Mouse (Mus musculus): ENCODE data around the gene Serp2. TPM values are rescaled to one million over a fixed set of nuclear protein-coding genes. Genes with fewer than 3 reads are reported as not detected.

Gene Serp2
- polyA plus RNA-seq (2011; ENCODE audit: insufficient read depth, insufficient read length, low read depth, missing spikeins), result 6.1 and 6.4 TPM in 2 replicates

DNA sequence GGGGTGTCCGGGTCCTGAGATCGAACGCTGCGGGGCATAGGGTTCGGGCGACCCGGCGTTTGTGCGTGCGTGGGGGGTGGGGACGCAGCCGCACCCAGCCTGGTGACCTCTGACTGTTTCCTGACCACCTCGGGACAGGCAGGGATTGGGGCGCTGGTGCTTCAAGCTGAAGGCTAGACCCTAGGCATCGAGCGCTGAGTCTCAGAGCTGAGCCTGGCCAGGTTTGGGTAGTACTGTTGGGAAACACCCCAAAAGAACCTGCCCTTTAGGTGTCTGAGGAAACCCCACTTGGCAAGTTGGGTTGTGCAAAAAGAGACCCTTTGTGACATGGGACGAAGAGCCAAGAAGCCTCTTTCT lies at the start of gene Serp2:
Gene Serp2, minus strand, starts transcription at position 38 of the 357 bp plus-strand sequence.
- no peaks in the 10 kb centered on the region for H3K36me3 ChIP-seq (ENCODE audit: control insufficient read depth, insufficient read depth, low read length, poor library complexity, severe bottlenecking)
- peak within 1 kb of the TSS; percentile 88 for H3K9ac ChIP-seq (ENCODE audit: low read depth, poor library complexity, severe bottlenecking)
- peaks cover 3% of the 10 kb centered on the region for H3K4me1 ChIP-seq (ENCODE audit: control insufficient read depth, insufficient read depth, low read length)
- TF ChIP-seq CTCF (IDR thresholded peaks at IDR 0.05; ENCODE audit: low read depth, low read length) (no peak), EP300 (IDR thresholded peaks at IDR 0.05; ENCODE audit: insufficient read depth, low read depth, low read length) (no peak), POLR2A (IDR thresholded peaks at IDR 0.05; ENCODE audit: insufficient read depth, low read length) (no peak)
- no peak within 1 kb of the TSS for H3K27ac ChIP-seq (ENCODE audit: insufficient read depth, low read length)
- H3K9me3 ChIP-seq (replicated peaks; ENCODE audit: control insufficient read depth, insufficient read depth, low read length, poor library complexity, severe bottlenecking), result no peaks in the 10 kb centered on the region
- H3K27me3 ChIP-seq (ENCODE audit: control insufficient read depth, insufficient read depth, low read length, poor library complexity, severe bottlenecking), result no peaks in the 10 kb centered on the region
- H3K4me3 ChIP-seq (ENCODE audit: low read depth, low read length), result peak within 1 kb of the TSS; percentile 80

DNA sequence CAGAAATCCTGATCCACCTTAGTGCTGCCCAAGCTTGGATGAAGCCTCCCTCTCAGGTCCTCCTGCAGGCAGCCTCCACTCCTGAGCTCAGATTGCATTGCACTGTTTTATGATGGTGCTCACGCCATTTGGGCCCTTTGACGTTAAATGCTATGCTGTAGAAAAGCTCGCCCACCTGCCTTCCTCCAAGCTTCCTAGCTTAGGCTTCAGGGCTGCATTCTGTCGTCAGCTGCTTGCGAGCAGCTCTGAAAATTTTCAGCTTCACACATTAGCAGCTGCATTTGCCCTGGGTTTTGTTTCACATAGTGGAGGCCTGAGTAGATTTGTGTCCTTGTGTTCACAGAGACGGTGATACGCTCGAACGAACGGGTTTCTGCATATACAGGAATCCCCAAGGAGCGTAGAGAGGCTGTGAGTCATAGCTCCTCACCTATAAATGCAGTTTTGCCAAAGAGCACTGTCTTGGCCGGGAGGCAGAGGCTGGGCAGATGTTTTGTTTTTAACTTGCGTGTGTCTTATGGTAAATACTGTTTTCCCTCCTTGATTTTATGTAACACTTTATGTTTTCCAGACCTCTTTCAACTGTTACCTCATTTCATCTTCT lies 49.3 kb upstream of the Serp2 start:
- H3K9ac ChIP-seq (ENCODE audit: low read depth, poor library complexity, severe bottlenecking), result no peak overlapping the region
- no peak overlapping the region for H3K27ac ChIP-seq (ENCODE audit: insufficient read depth, low read length)

GRCm38 (mm10) chr14:76604012-76604411 lies 47.3 kb upstream of the Serp2 start:
- no peaks in the 10 kb centered on the region for H3K4me1 ChIP-seq (ENCODE audit: control insufficient read depth, insufficient read depth, low read length)
- no peaks in the 10 kb centered on the region for H3K9me3 ChIP-seq (replicated peaks; ENCODE audit: control insufficient read depth, insufficient read depth, low read length, poor library complexity, severe bottlenecking)
- no peaks in the 10 kb centered on the region for H3K36me3 ChIP-seq (ENCODE audit: control insufficient read depth, insufficient read depth, low read length, poor library complexity, severe bottlenecking)
- no peak overlapping the region for H3K27ac ChIP-seq (ENCODE audit: insufficient read depth, low read length)
- H3K27me3 ChIP-seq (ENCODE audit: control insufficient read depth, insufficient read depth, low read length, poor library complexity, severe bottlenecking), result no peaks in the 10 kb centered on the region
- no peak overlapping the region for H3K4me3 ChIP-seq (ENCODE audit: low read depth, low read length)
- H3K9ac ChIP-seq (ENCODE audit: low read depth, poor library complexity, severe bottlenecking), result no peak overlapping the region
- TF ChIP-seq CTCF (IDR thresholded peaks at IDR 0.05; ENCODE audit: low read depth, low read length), result no peak
- no peak for TF ChIP-seq EP300 (IDR thresholded peaks at IDR 0.05; ENCODE audit: insufficient read depth, low read depth, low read length)
- no peak for TF ChIP-seq POLR2A (IDR thresholded peaks at IDR 0.05; ENCODE audit: insufficient read depth, low read length)

More for the DNA sequence above, 49.3 kb upstream of the Serp2 start:
- Histone ChIP-seq H3K27me3 (ENCODE audit: control insufficient read depth, insufficient read depth, low read length, poor library complexity, severe bottlenecking) (no peaks in the 10 kb centered on the region), H3K36me3 (ENCODE audit: control insufficient read depth, insufficient read depth, low read length, poor library complexity, severe bottlenecking) (no peaks in the 10 kb centered on the region), H3K4me3 (ENCODE audit: low read depth, low read length) (no peak overlapping the region), H3K4me1 (ENCODE audit: control insufficient read depth, insufficient read depth, low read length) (peaks cover 3% of the 10 kb centered on the region), H3K9me3 (replicated peaks; ENCODE audit: control insufficient read depth, insufficient read depth, low read length, poor library complexity, severe bottlenecking) (no peaks in the 10 kb centered on the region)
- no peak for TF ChIP-seq CTCF (IDR thresholded peaks at IDR 0.05; ENCODE audit: low read depth, low read length)
- TF ChIP-seq EP300 (IDR thresholded peaks at IDR 0.05; ENCODE audit: insufficient read depth, low read depth, low read length), result no peak
- no peak for TF ChIP-seq POLR2A (IDR thresholded peaks at IDR 0.05; ENCODE audit: insufficient read depth, low read length)

- Histone ChIP-seq H3K4me3 (ENCODE audit: low read depth, low read length) (no peak overlapping the region), H3K27ac (ENCODE audit: insufficient read depth, low read length) (no peak overlapping the region), H3K9me3 (replicated peaks; ENCODE audit: control insufficient read depth, insufficient read depth, low read length, poor library complexity, severe bottlenecking) (no peaks in the 10 kb centered on the region), H3K9ac (ENCODE audit: low read depth, poor library complexity, severe bottlenecking) (no peak overlapping the region), H3K36me3 (ENCODE audit: control insufficient read depth, insufficient read depth, low read length, poor library complexity, severe bottlenecking) (no peaks in the 10 kb centered on the region), H3K27me3 (ENCODE audit: control insufficient read depth, insufficient read depth, low read length, poor library complexity, severe bottlenecking) (no peaks in the 10 kb centered on the region), H3K4me1 (ENCODE audit: control insufficient read depth, insufficient read depth, low read length) (no peaks in the 10 kb centered on the region)
- TF ChIP-seq EP300 (IDR thresholded peaks at IDR 0.05; ENCODE audit: insufficient read depth, low read depth, low read length) (no peak), CTCF (IDR thresholded peaks at IDR 0.05; ENCODE audit: low read depth, low read length) (no peak), POLR2A (IDR thresholded peaks at IDR 0.05; ENCODE audit: insufficient read depth, low read length) (no peak)
Observed at GRCm38 (mm10) chr14:76601654-76602053, 45.0 kb upstream of the Serp2 start.

DNA sequence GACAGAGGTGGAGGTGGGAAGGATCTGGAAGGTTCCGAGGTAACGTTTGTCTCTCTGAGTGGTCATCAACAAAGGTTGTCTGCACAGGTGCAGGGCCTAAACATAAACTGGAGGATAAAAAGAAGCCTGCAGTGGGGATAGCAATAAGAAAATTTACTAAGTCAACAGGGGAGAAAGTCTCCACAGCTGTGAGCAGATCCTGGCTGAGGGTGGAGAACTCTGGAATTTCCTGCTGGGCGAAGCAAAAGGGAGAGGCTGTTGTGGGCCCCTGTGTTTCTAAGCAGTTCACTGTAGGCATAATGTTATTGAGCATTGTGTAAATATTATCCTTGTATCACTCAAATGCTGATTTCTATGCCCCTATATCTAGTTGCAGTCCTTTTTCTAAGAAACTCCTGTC lies 43.7 kb upstream of the Serp2 start:
- no peak for TF ChIP-seq EP300 (IDR thresholded peaks at IDR 0.05; ENCODE audit: insufficient read depth, low read depth, low read length)
- TF ChIP-seq POLR2A (IDR thresholded peaks at IDR 0.05; ENCODE audit: insufficient read depth, low read length), result no peak
- no peak for TF ChIP-seq CTCF (IDR thresholded peaks at IDR 0.05; ENCODE audit: low read depth, low read length)
- H3K27ac ChIP-seq (ENCODE audit: insufficient read depth, low read length), result no peak overlapping the region

GRCm38 (mm10) chr14:76599706-76600105 lies 43.0 kb upstream of the Serp2 start:
- Histone ChIP-seq H3K9me3 (replicated peaks; ENCODE audit: control insufficient read depth, insufficient read depth, low read length, poor library complexity, severe bottlenecking) (no peaks in the 10 kb centered on the region), H3K27ac (ENCODE audit: insufficient read depth, low read length) (no peak overlapping the region)

More for the DNA sequence above, 43.7 kb upstream of the Serp2 start:
- Histone ChIP-seq H3K9me3 (replicated peaks; ENCODE audit: control insufficient read depth, insufficient read depth, low read length, poor library complexity, severe bottlenecking) (no peaks in the 10 kb centered on the region), H3K36me3 (ENCODE audit: control insufficient read depth, insufficient read depth, low read length, poor library complexity, severe bottlenecking) (no peaks in the 10 kb centered on the region), H3K4me3 (ENCODE audit: low read depth, low read length) (no peak overlapping the region), H3K27me3 (ENCODE audit: control insufficient read depth, insufficient read depth, low read length, poor library complexity, severe bottlenecking) (no peaks in the 10 kb centered on the region), H3K4me1 (ENCODE audit: control insufficient read depth, insufficient read depth, low read length) (no peaks in the 10 kb centered on the region), H3K9ac (ENCODE audit: low read depth, poor library complexity, severe bottlenecking) (no peak overlapping the region)

More at GRCm38 (mm10) chr14:76599706-76600105, 43.0 kb upstream of the Serp2 start:
- H3K36me3 ChIP-seq (ENCODE audit: control insufficient read depth, insufficient read depth, low read length, poor library complexity, severe bottlenecking), result no peaks in the 10 kb centered on the region
- H3K27me3 ChIP-seq (ENCODE audit: control insufficient read depth, insufficient read depth, low read length, poor library complexity, severe bottlenecking), result no peaks in the 10 kb centered on the region
- peak overlapping the region; percentile 2; the same call in 1 of the 2 replicates for H3K9ac ChIP-seq (ENCODE audit: low read depth, poor library complexity, severe bottlenecking)
- TF ChIP-seq POLR2A (IDR thresholded peaks at IDR 0.05; ENCODE audit: insufficient read depth, low read length) (no peak), EP300 (IDR thresholded peaks at IDR 0.05; ENCODE audit: insufficient read depth, low read depth, low read length) (no peak), CTCF (IDR thresholded peaks at IDR 0.05; ENCODE audit: low read depth, low read length) (no peak)
- no peak overlapping the region for H3K4me3 ChIP-seq (ENCODE audit: low read depth, low read length)
- no peaks in the 10 kb centered on the region for H3K4me1 ChIP-seq (ENCODE audit: control insufficient read depth, insufficient read depth, low read length)
